Mouse (Mus musculus) liver, embryonic 14.5 days (tissue): Measurements from ENCODE around the gene Gzmm. TPM values are rescaled to one million over a fixed set of nuclear protein-coding genes. Genes with fewer than 3 reads are reported as not detected.
A peak's percentile ranks its signal among the peaks of the same experiment; 100 is the strongest.

ENCODE experiments used
- ATAC-seq: fragments of 200-750 bp; cut with Nextera tagmentation; 2 replicates; pipeline ENCODE4 v1.8.0; 2017; ENCODE audit warnings: moderate number of reproducible peaks, mild to moderate bottlenecking, moderate library complexity; ENCODE audit not compliant: insufficient read depth
- DNase-seq, 3 experiments: peaks; one replicate each; pipeline ENCODE4 v3.0.0-alpha.2; 2012 to 2013; ENCODE audit warnings: low read depth in 3 of 3, low spot score in 3 of 3
- H3K27ac ChIP-seq: fragments of 300-500 bp; sonication (generic); 2 replicates; pipeline ENCODE4 v1.5.1; 2014; ENCODE audit warnings: moderate library complexity, mild to moderate bottlenecking, control low read depth, inconsistent platforms
- H3K27me3 ChIP-seq: fragments of 300-500 bp; sonication (generic); 2 replicates; pipeline ENCODE4 v1.6.1; 2014; ENCODE audit warnings: mild to moderate bottlenecking, low read length, moderate library complexity; ENCODE audit not compliant: control insufficient read depth, insufficient read depth
- H3K36me3 ChIP-seq: fragments of 300-500 bp; sonication (generic); replicated peaks from 2 replicates; pipeline ENCODE4 v1.6.1; 2014; ENCODE audit warnings: low read depth; ENCODE audit not compliant: control insufficient read depth, insufficient read depth
- H3K4me1 ChIP-seq, 2 experiments: fragments of 200-500 bp in 1 of 2; fragments of 300-500 bp in 1 of 2; sonication (generic) in 1 of 2; replicated peaks; 2 replicates each; pipeline ENCODE4 v1.6.1; 2012 to 2014; ENCODE audit warnings: antibody characterized with exemption in 1 of 2, inconsistent platforms in 1 of 2, low read length in 1 of 2; ENCODE audit not compliant: control insufficient read depth in 2 of 2, insufficient read depth in 2 of 2
- H3K4me2 ChIP-seq: fragments of 300-500 bp; sonication (generic); 2 replicates; pipeline ENCODE4 v1.6.1; 2014; ENCODE audit warnings: low read depth, mild to moderate bottlenecking, control low read depth, moderate library complexity
- H3K4me3 ChIP-seq, 2 experiments: fragments of 200-500 bp in 1 of 2; fragments of 300-500 bp in 1 of 2; sonication (generic) in 1 of 2; 2 replicates each; pipeline ENCODE4 v1.5.1; 2012 to 2014; ENCODE audit warnings: low read depth in 2 of 2, low read length in 2 of 2, mild to moderate bottlenecking in 2 of 2, control low read depth in 1 of 2, inconsistent platforms in 1 of 2, moderate library complexity in 1 of 2; ENCODE audit not compliant: insufficient read depth in 1 of 2
- H3K9ac ChIP-seq: fragments of 300-500 bp; sonication (generic); replicated peaks from 2 replicates; pipeline ENCODE4 v1.6.1; 2014; ENCODE audit warnings: mild to moderate bottlenecking, control low read depth, moderate library complexity
- H3K9me3 ChIP-seq: fragments of 300-500 bp; sonication (generic); 2 replicates; pipeline ENCODE4 v1.6.1; 2016; ENCODE audit warnings: low read length, mixed read lengths; ENCODE audit not compliant: control insufficient read depth
- CTCF ChIP-seq: IDR thresholded peaks from 2 replicates; pipeline ENCODE4 v1.5.1; 2016; ENCODE audit warnings: antibody characterized with exemption, low read depth, control low read depth
- EP300 ChIP-seq: IDR thresholded peaks from 2 replicates; pipeline ENCODE4 v1.6.1; 2016; ENCODE audit warnings: antibody characterized with exemption, low read depth
- WGBS: fragments of 180-500 bp; shearing (Covaris S2); extraction: QIAGEN DNeasy Blood & Tissue Kit; methylation state at CpG from one replicate; pipeline ENCODE4 v1.1.7; 2014; ENCODE audit not compliant: insufficient replicate concordance; 5-methylcytosine and 5-hydroxymethylcytosine counted together
- polyA plus RNA-seq, 2 experiments: library from polyadenylated mRNA; depleted of rRNA in 1 of 2; stranded (reverse) in 1 of 2; unstranded in 1 of 2; fragments of >200 nt; fragmentation: Nextera tagmentation in 1 of 2; extraction: Ambion mirVana in 1 of 2; gene quantifications; 2 replicates each; pipeline versions ENCODE4 v1.2.1 to v1.2.3; 2012 to 2014

Gzmm gene
- polyA plus RNA-seq, 2 experiments = 0.13 TPM; not detected in 1

GRCm38 (mm10) chr10:79723692-79724091 lies 34.9 kb downstream of the Gzmm start:
- ATAC-seq (no peak), DNase-seq (no peak)
- no peaks in the 10 kb centered on the region for H3K9me3 ChIP-seq
- H3K4me1 ChIP-seq = no peaks in the 10 kb centered on the region
- H3K27ac ChIP-seq = no peak overlapping the region
- no peak overlapping the region for H3K9ac ChIP-seq
- no peaks in the 10 kb centered on the region for H3K36me3 ChIP-seq
- H3K4me3 ChIP-seq = no peak overlapping the region
- H3K27me3 ChIP-seq = peaks cover 4% of the 10 kb centered on the region
- no peak for TF ChIP-seq EP300
- no peak for TF ChIP-seq CTCF
- no peak overlapping the region for H3K4me2 ChIP-seq
- WGBS = 61% methylated on average over 7 of the region's 7 CpGs

DNA sequence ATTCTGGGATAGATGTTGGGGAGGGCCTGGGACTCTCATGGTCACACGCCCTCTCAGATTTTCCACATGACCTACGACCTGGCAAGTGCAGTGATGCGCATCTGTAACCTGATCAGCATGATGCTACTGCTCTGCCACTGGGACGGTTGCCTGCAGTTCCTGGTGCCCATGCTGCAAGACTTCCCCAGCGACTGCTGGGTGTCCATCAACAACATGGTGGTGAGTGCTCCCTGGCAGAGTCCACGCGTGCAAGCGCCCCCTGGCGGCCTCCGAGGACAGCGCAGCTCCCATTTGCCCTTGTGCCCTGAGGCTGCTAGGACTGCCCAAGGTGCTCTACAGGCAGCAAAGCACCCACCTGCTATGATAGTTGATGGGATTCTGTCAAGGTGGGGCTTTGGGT lies 37.3 kb downstream of the Gzmm start:
- Histone ChIP-seq H3K27ac (no peak overlapping the region), H3K4me1 (no peaks in the 10 kb centered on the region), H3K9me3 (no peaks in the 10 kb centered on the region), H3K9ac (no peak overlapping the region), H3K4me3 (no peak overlapping the region), H3K36me3 (no peaks in the 10 kb centered on the region), H3K4me2 (no peak overlapping the region), H3K27me3 (no peaks in the 10 kb centered on the region)
- TF ChIP-seq CTCF = peak; percentile 99
- no peak for TF ChIP-seq EP300
- DNase-seq = peak in 1 of 3 experiments; percentile 47
- no peak for ATAC-seq
- 30% methylated on average over 11 of the region's 11 CpGs for WGBS

GRCm38 (mm10) chr10:79728323-79729249 lies 39.8 kb downstream of the Gzmm start:
- TF ChIP-seq EP300 (no peak), CTCF (no peak)
- Histone ChIP-seq H3K4me1 (no peaks in the 10 kb centered on the region), H3K9ac (no peak overlapping the region), H3K36me3 (no peaks in the 10 kb centered on the region), H3K4me2 (no peak overlapping the region), H3K27ac (no peak overlapping the region), H3K9me3 (no peaks in the 10 kb centered on the region), H3K27me3 (no peaks in the 10 kb centered on the region), H3K4me3 (no peak overlapping the region)
- ATAC-seq (no peak), DNase-seq (no peak)
- 57% methylated on average over 28 of the region's 28 CpGs for WGBS

DNA sequence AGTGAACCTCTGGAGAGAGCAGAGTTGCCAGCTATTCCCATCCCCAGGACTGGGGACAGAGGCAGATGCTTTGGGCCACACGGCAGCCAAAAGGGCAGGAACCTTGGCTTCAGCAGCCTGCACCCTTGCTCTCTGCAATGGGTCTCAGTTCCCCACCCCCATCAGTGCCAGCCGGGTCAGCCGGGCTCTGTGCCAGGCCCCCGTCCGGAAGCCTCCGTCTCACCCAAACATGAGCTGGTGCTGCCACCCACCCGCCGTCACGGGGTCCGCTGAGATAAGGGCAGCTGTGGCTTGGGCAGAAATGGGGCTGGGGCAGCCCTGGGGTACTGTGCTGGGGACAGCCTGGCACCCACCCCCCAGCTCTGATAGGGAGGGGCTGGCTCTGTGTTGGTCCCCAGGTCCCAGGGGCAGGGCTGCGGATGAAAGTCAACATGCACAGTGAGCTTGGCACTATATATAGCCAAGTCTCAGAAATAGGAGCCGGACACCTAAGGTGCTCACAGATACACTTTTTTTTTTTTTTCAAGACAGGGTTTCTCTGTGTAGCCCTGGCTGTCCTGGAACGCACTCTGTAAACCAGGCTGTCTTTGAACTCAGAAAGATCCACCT lies 40.6 kb downstream of the Gzmm start:
- Histone ChIP-seq H3K9me3 (no peaks in the 10 kb centered on the region), H3K4me3 (no peak overlapping the region), H3K36me3 (no peaks in the 10 kb centered on the region), H3K9ac (no peak overlapping the region), H3K4me2 (no peak overlapping the region), H3K27ac (no peak overlapping the region), H3K27me3 (no peaks in the 10 kb centered on the region), H3K4me1 (no peaks in the 10 kb centered on the region)
- TF ChIP-seq EP300 (no peak), CTCF (no peak)
- 72% methylated on average over 13 of the region's 13 CpGs for WGBS
- ATAC-seq = no peak
- no peak for DNase-seq

DNA sequence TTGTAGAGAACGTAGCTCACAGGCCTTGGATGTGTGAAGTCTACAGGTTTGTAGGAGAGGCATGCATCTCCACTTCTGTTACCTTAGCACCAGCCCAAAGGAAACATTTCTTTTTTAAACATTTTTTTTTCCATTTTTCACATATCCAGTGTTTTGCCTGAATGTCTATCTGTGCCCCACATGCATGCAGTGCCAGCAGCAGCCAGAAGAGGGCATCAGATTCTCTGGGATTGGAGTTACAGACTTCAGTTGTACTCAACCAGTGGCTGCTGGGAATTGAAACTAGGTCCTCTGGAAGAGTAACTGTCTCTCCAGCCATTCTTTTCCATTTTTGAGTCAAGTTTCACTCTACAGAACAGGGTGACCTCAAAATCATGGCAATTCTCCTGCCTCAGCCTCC lies 43.7 kb downstream of the Gzmm start:
- DNase-seq (no peak), ATAC-seq (no peak)
- H3K9me3 ChIP-seq = no peaks in the 10 kb centered on the region
- no peak overlapping the region for H3K9ac ChIP-seq
- no peak overlapping the region for H3K27ac ChIP-seq
- TF ChIP-seq CTCF (peak; percentile 79), EP300 (no peak)
- H3K4me3 ChIP-seq = no peak overlapping the region
- H3K4me2 ChIP-seq = no peak overlapping the region
- H3K4me1 ChIP-seq = no peaks in the 10 kb centered on the region
- 79% methylated on average over 1 of the region's 1 CpGs for WGBS
- no peaks in the 10 kb centered on the region for H3K27me3 ChIP-seq
- no peaks in the 10 kb centered on the region; the same call in 1 of the 2 replicates for H3K36me3 ChIP-seq
